Mouse (Mus musculus): ENCODE measurements around the gene Tap2. TPM values are rescaled to one million over a fixed set of nuclear protein-coding genes. Genes with fewer than 3 reads are reported as not detected.
A peak's percentile ranks its signal among the peaks of the same experiment; 100 is the strongest.

Gene Tap2
- total RNA-seq (2021) = 1 to 10 TPM; 2.6 to 3.0 TPM

- DNase-seq (ENCODE audit: extremely low spot score in 1 of 2, low spot score in 2 of 2) = peak in 1 of 2 experiments; percentile 22
- intact Hi-C loops (cut with DNase I) = no loop called here
Observed at GRCm38 (mm10) chr17:34203444-34203843, at the start of gene Tap2. TSS of gene Tap2 (plus strand) at chr17:34203527.

- no peak for DNase-seq (ENCODE audit: extremely low spot score in 1 of 2, low spot score in 2 of 2)
- intact Hi-C loops (cut with DNase I) = no loop called here
Observed at GRCm38 (mm10) chr17:34155534-34155933, 47.8 kb upstream of the Tap2 start.

- DNase-seq (ENCODE audit: extremely low spot score in 1 of 2, low spot score in 2 of 2) = peak in 1 of 2 experiments; percentile 41
- intact Hi-C loops (cut with DNase I) = loop anchor here (2.0 kb wide), 1 partner anchor 88 kb away; no protein-coding TSS in a partner anchor
Observed at GRCm38 (mm10) chr17:34164202-34164895, 39.0 kb upstream of the Tap2 start.

DNA sequence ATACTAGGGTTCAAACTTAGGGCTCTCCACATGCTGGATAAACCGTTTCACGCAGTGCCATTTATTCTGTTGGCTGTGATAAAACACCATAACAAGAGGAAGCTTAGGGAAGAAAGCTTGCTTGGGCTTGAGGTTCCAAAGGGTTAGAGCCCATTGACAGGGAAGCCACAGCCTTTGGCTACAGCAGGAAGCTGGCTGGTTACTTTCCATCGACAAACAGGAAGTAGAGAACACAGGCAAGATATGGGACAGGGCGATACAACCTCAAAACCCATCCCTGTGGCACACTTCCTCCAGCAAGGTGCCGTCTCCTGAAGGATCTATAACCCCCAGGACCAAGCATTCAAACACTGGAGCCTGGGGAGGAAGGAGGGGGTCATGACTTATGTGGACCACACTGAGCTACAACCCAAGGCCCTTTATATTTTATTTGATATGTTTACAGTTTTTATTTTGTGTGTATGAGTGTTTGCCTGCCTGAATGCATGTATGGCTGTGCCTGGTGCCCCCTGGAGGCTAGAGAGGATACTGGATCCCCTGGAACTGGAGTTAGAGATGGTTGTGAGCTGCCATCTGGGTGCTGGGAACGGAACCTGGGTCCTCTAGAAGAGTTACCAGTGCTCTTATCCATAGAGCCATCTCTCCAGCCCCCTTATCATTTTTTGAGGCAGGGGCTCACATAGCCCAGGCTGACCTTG is 38.1 kb upstream of the Tap2 start:
- intact Hi-C loops (cut with DNase I) = loop anchor here (2.0 to 5.0 kb wide), 2 partner anchors 63 to 88 kb away; no protein-coding TSS in a partner anchor
- DNase-seq (ENCODE audit: extremely low spot score in 1 of 2, low spot score in 2 of 2) = no peak

- DNase-seq (ENCODE audit: extremely low spot score in 1 of 2, low spot score in 2 of 2) = peak; percentile 38 to 52
- intact Hi-C loops (cut with DNase I) = loop anchor here (5.0 kb wide), 1 partner anchor 67 kb away; no protein-coding TSS in a partner anchor
Observed at GRCm38 (mm10) chr17:34169279-34169678, 34.0 kb upstream of the Tap2 start.

DNA sequence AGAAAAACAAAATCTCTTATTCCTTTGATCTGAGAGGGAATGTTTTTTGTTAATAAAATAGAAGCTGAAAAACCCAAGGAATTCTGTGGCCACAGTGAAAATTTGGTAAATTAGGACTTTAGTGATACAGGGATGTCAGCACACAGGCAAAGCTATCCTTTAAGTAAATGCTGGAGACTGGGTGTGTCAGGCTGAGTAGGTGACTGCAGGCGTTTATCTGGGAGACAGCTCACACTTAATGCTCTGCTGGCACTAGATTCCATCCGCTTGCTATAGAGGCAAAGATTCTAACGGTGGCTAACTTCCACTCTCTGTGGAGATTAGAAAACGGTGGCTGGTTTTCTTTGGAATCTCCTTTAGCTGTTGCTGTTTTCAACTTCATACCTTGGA is 32.8 kb upstream of the Tap2 start:
- intact Hi-C loops (cut with DNase I) = loop anchor here (5.0 kb wide), 1 partner anchor 67 kb away; the partner anchor contains the start of gene H2-Ob
- DNase-seq (ENCODE audit: extremely low spot score in 1 of 2, low spot score in 2 of 2) = no peak

GRCm38 (mm10) chr17:34170877-34171498 is 32.3 kb upstream of the Tap2 start:
- intact Hi-C loops (cut with DNase I) = loop anchor here (5.0 kb wide), 1 partner anchor 66 kb away; the partner anchor contains the start of gene H2-Ob
- peak; percentile 68 to 71 for DNase-seq (ENCODE audit: extremely low spot score in 1 of 2, low spot score in 2 of 2)

DNA sequence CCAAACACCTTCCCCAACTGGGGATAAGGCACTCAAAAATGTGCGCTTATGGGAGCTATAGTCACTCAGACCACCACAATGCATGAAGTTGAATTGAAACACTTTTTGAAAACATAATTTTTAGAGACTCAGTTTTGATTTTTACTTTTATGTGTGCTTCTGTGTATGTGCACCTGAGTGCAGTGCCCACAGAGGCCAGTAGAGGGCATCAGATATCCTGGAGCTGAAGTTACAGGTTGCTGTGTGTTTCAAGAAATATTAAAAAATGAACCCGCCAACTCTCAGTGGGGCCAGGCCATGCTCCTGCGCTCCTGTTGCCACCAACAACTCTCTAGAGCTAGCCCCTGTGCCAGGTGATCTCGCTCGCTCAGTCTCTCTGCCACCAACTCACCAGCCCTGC is 30.8 kb upstream of the Tap2 start:
- no peak for DNase-seq (ENCODE audit: extremely low spot score in 1 of 2, low spot score in 2 of 2)
- intact Hi-C loops (cut with DNase I) = loop anchor here (5.0 kb wide), 1 partner anchor 65 kb away; the partner anchor contains the start of gene H2-Ob

DNA sequence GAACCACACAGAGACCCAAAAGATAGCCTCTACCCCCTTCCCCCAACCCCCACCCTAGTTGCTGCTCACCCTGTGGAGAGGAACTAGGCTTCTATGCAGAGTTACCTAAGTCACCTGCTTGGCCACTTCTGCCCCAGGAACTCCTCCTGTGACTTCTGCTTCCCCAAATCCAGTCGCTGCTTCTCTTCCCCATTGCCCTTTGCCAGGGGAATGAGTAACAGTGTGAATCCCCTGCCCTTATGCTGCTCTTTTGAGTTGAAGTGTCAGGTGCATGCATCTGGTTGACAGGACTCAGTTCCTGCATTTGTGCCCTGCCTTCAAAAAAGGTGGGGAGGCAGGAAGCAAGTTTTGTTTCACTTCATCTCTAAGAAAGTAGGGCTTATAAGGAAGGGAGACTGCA is 29.3 kb upstream of the Tap2 start:
- intact Hi-C loops (cut with DNase I) = loop anchor here (5.0 kb wide), 1 partner anchor 63 kb away; the partner anchor contains the start of gene H2-Ob
- no peak for DNase-seq (ENCODE audit: extremely low spot score in 1 of 2, low spot score in 2 of 2)

DNA sequence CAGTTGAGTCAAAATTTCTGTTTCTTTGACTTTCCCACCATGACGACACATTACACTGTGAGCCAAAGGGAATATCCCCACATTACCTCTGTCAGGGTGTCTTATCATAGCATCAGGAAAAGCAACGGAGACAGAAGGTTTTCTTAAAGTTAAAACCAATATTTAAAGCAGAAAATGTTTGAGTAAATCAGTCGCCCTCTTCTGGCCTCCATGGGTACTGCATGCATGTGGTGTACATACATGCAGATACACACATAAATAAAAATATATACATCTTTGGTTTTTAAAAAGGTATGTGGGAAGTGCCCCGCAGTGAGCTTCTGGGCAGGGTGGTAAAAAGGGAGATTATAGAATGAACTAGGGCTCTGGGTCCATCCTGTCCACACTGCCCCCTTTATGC is 26.1 kb upstream of the Tap2 start:
- DNase-seq (ENCODE audit: extremely low spot score in 1 of 2, low spot score in 2 of 2) = no peak
- intact Hi-C loops (cut with DNase I) = loop anchor here (5.0 kb wide), 1 partner anchor 175 kb away; the partner anchor contains the start of gene Btnl2

DNA sequence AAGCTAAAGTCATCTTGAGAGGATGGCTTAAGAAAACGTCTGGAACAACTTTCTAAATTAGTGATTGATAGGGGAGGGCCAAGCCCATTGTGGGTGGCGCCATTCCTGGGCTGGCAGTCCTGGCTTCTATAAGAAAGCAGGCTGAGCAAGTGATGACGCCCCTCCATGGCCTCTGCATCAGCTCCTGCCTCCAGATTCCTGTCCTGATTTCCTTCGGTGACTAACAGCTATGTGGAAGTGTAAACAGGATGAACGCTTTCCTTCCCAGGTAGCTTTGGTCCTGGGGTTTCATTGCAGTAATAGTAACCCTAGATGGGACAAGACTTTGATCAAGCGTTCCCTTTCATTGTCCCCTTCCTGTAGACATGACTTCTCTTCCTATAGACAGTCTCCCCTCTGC is 24.3 kb upstream of the Tap2 start:
- intact Hi-C loops (cut with DNase I) = loop anchor here (5.0 kb wide), 1 partner anchor 173 kb away; the partner anchor contains the start of gene Btnl2
- no peak for DNase-seq (ENCODE audit: extremely low spot score in 1 of 2, low spot score in 2 of 2)

- intact Hi-C loops (cut with DNase I) = loop anchor here (5.0 kb wide), 1 partner anchor 172 kb away; the partner anchor contains the start of gene Btnl2
- DNase-seq (ENCODE audit: extremely low spot score in 1 of 2, low spot score in 2 of 2) = no peak
Observed at GRCm38 (mm10) chr17:34179913-34180859, 23.1 kb upstream of the Tap2 start.

DNA sequence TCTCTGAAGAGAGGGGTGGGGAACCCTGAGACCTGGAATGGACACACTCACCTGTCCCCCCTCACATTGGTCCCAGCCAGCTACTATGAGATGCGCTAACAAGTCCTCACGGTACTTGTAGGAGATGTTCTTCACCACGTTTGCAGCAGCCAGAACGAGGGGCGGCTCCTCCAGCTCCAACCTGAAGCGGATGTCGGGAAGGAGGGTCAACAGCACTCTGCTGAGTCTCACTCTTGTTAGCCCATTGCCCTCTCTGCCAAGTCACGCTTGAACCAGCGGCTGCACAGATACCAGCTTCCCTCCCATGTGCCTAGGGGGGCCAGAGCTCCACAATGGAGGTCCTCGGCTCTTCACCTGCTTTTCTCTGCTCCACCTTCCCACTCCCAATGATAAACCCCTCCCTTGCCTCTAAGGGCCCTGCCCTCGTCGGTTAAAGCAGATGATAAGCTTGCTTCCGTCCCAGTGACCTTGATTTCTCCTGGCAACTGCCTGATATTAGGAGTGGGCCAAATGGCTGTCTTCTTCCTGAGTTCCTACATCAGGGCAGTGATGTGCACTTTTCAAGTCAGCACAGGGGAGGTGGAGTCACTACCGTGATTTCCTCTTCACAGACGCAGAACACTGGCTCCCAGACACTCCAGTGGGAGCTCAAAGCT is 19.6 kb upstream of the Tap2 start:
- DNase-seq (ENCODE audit: extremely low spot score in 1 of 2, low spot score in 2 of 2) = no peak
- intact Hi-C loops (cut with DNase I) = no loop called here

GRCm38 (mm10) chr17:34185526-34185925 is 17.8 kb upstream of the Tap2 start:
- intact Hi-C loops (cut with DNase I) = no loop called here

DNA sequence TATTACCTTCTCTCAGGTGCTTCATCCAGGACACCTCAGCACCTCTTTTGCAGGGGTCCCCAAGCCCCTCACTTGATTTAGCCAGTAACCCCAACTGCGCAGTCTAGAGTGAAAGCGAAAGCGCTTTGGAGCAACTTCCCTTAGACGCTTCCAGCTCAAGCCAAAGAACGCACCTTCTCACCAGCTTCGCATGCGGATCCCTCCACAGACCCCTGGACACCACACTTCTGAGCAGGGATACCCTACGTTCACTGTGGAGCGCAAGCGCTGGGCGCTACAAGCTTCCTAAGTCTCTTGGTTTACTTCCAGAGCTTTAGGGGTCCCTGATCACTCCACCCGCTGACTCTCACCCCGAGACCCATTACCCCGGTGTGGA is 16.5 kb upstream of the Tap2 start:
- no peak for DNase-seq (ENCODE audit: extremely low spot score in 1 of 2, low spot score in 2 of 2)
- intact Hi-C loops (cut with DNase I) = no loop called here

More at GRCm38 (mm10) chr17:34185526-34185925, 17.8 kb upstream of the Tap2 start:
- DNase-seq (ENCODE audit: extremely low spot score in 1 of 2, low spot score in 2 of 2) = no peak

- intact Hi-C loops (cut with DNase I) = no loop called here
- DNase-seq (ENCODE audit: extremely low spot score in 1 of 2, low spot score in 2 of 2) = peak; percentile 91 to 97
Observed at GRCm38 (mm10) chr17:34187261-34187916, 15.9 kb upstream of the Tap2 start, which contains the start of the genes Tap1 and Psmb9. TSS of gene Tap1 (plus strand) at chr17:34187553. TSS of gene Psmb9 (minus strand) at chr17:34187764.

GRCm38 (mm10) chr17:34188010-34188409 is 15.3 kb upstream of the Tap2 start:
- no peak for DNase-seq (ENCODE audit: extremely low spot score in 1 of 2, low spot score in 2 of 2)
- intact Hi-C loops (cut with DNase I) = no loop called here

Data from left cerebral cortex, postnatal 10 days (tissue).